Comparison of ENCODE assay signal across 1 mouse cellular context in the genomic region with DNA sequence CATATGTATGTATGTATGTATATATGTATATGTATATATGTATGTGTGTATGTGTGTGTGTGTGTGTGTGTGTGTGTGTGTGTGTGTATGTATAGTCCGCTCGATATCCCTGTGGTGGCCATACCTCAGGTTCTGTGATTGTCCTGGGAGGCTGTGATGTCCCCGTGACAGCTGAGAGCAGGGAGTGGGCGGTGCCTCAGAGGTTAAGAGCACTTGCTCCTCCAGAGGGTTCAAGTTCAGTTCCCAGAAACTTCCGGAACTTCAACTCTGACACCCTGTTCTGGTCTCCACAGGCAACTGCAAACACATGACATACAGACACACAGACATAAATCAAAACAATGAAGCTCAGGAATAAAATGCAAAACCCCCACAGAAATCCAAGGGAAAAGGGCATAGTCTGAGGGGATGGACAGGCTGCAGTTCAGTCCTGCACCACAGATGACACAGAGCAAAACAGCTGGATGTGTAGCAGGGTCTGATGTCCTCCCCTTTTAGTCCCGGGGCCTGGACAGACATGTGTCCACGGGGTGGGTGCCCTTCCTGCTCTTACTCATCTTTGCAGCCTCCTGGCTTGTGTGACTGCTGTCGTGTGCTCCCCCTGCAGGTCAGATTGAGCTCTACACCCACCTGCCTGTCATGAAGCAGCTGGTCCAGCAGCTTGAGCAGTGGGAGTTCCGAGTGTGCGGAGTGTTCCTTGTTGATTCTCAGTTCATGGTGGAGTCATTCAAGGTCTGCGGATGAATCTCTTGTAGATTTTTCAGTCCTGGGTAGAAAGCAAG.
TF ChIP-seq lines count a peak whose summit lies in the region.

No protein-coding gene starts in this region.

TF ChIP-seq in CH12.LX, 34 proteins besides CTCF, POLR2A, EP300 and RAD21 (continued from another document):
- TF ChIP-seq MYC (IDR thresholded peaks at IDR 0.05; ENCODE audit: low read depth, low read length) = 0 out of 2 replicates have a peak, but pooled peaks have one; percentile 19
- peak; percentile 75 for TF ChIP-seq SMC3 (IDR thresholded peaks at IDR 0.05; ENCODE audit: low read depth, low read length)
- TF ChIP-seq IRF4 (IDR thresholded peaks at IDR 0.05; ENCODE audit: low read depth, low read length) = 0 out of 2 replicates have a peak, but pooled peaks have one; percentile 60
